Mouse (Mus musculus) MN1 (cell line): Measurements from ENCODE around the gene Slc35a5.

ENCODE experiments used
- DNase-seq: peaks from one replicate; pipeline ENCODE4 v3.0.0-alpha.2; 2016; ENCODE audit warnings: low spot score

Gene Slc35a5

GRCm38 (mm10) chr16:45117200-45117599 lies 41.3 kb downstream of the Slc35a5 start:
- DNase-seq: no peak

GRCm38 (mm10) chr16:45110498-45110897 lies 48.0 kb downstream of the Slc35a5 start:
- peak; percentile 32 for DNase-seq

GRCm38 (mm10) chr16:45108203-45108878 lies 50.2 kb downstream of the Slc35a5 start:
- DNase-seq: no peak

- no peak for DNase-seq
Observed at GRCm38 (mm10) chr16:45104993-45105392, 53.5 kb downstream of the Slc35a5 start.

GRCm38 (mm10) chr16:45100892-45101291 lies 57.6 kb downstream of the Slc35a5 start:
- DNase-seq: no peak

GRCm38 (mm10) chr16:45098886-45099210 lies 59.7 kb downstream of the Slc35a5 start:
- DNase-seq: no peak

- DNase-seq: no peak
Observed at GRCm38 (mm10) chr16:45098186-45098885, 60.2 kb downstream of the Slc35a5 start.

GRCm38 (mm10) chr16:45097467-45097866 lies 61.0 kb downstream of the Slc35a5 start:
- no peak for DNase-seq

GRCm38 (mm10) chr16:45095561-45096482 lies 62.7 kb downstream of the Slc35a5 start:
- no peak for DNase-seq

GRCm38 (mm10) chr16:45095030-45095429 lies 63.5 kb downstream of the Slc35a5 start:
- no peak for DNase-seq

- DNase-seq: no peak
Observed at GRCm38 (mm10) chr16:45094136-45094756, 64.3 kb downstream of the Slc35a5 start.

- DNase-seq: no peak
Observed at GRCm38 (mm10) chr16:45093137-45093731, 65.3 kb downstream of the Slc35a5 start, which contains the start of gene Ccdc80. Gene Ccdc80, plus strand, starts transcription at chr16:45093402.

GRCm38 (mm10) chr16:45090005-45090404 lies 68.5 kb downstream of the Slc35a5 start:
- peak; percentile 48 for DNase-seq
